Mouse (Mus musculus) kidney, postnatal 0 days (tissue): Measurements from ENCODE around the gene Hist1h3f. TPM values are rescaled to one million over a fixed set of nuclear protein-coding genes. Genes with fewer than 3 reads are reported as not detected.

Experiments
- ATAC-seq: fragments of 200-750 bp; cut with Nextera tagmentation; replicated peaks from 2 replicates; pipeline ENCODE4 v1.8.0; 2017; ENCODE audit warnings: low read depth, moderate number of reproducible peaks, moderate TSS enrichment, moderate library complexity; ENCODE audit not compliant: low FRiP score
- DNase-seq: peaks from one replicate; pipeline ENCODE4 v3.0.0-alpha.2; 2016; ENCODE audit warnings: low spot score
- H3K27ac ChIP-seq: fragments of 300-500 bp; sonication (generic); 2 replicates; pipeline ENCODE4 v1.5.1; 2014; ENCODE audit warnings: mild to moderate bottlenecking
- H3K27me3 ChIP-seq: fragments of 300-500 bp; sonication (generic); 2 replicates; pipeline ENCODE4 v1.6.1; 2014; ENCODE audit warnings: low read length, mixed read lengths; ENCODE audit not compliant: insufficient read depth
- H3K36me3 ChIP-seq: fragments of 300-500 bp; sonication (generic); 2 replicates; pipeline ENCODE4 v1.6.1; 2014; ENCODE audit warnings: low read length, mixed read lengths; ENCODE audit not compliant: insufficient read depth
- H3K4me1 ChIP-seq: fragments of 300-500 bp; sonication (generic); replicated peaks from 2 replicates; pipeline ENCODE4 v1.6.1; 2014; ENCODE audit warnings: antibody characterized with exemption, low read length, mixed read lengths; ENCODE audit not compliant: insufficient read depth
- H3K4me2 ChIP-seq: fragments of 300-500 bp; sonication (generic); 2 replicates; pipeline ENCODE4 v1.6.1; 2014; ENCODE audit warnings: mild to moderate bottlenecking, low read length, moderate library complexity, mixed read lengths
- H3K4me3 ChIP-seq: fragments of 300-500 bp; sonication (generic); replicated peaks from 2 replicates; pipeline ENCODE4 v1.5.1; 2014; ENCODE audit warnings: low read depth, low read length
- H3K9ac ChIP-seq: fragments of 300-500 bp; sonication (generic); 2 replicates; pipeline ENCODE4 v1.6.1; 2014; ENCODE audit warnings: low read depth, low read length
- H3K9me3 ChIP-seq: fragments of 300-500 bp; sonication (generic); replicated peaks from 2 replicates; pipeline ENCODE4 v1.6.1; 2016; ENCODE audit warnings: low read length, inconsistent platforms, mixed read lengths
- CTCF ChIP-seq: IDR thresholded peaks from 2 replicates; pipeline ENCODE4 v1.5.1; 2016; ENCODE audit warnings: antibody characterized with exemption, low read depth, mild to moderate bottlenecking, moderate library complexity
- WGBS: fragments of 180-500 bp; shearing (Covaris S2); extraction: QIAGEN DNeasy Blood & Tissue Kit; methylation state at CpG from one replicate; pipeline ENCODE4 v1.1.7; 2014; 5-methylcytosine and 5-hydroxymethylcytosine counted together
- polyA plus RNA-seq: library from polyadenylated mRNA; unstranded; fragments of >200 nt; fragmentation: Nextera tagmentation; extraction: Ambion mirVana; gene quantifications from 2 replicates; pipeline ENCODE4 v1.2.1, GENCODE M21; 2015

The Hist1h3f gene
- polyA plus RNA-seq, 1 experiment from 2014 or later, result 0.83 TPM

- no peak for ATAC-seq
- TF ChIP-seq CTCF, result no peak
- Histone ChIP-seq H3K4me1 (no peaks in the 10 kb centered on the region), H3K9me3 (no peaks in the 10 kb centered on the region), H3K36me3 (no peaks in the 10 kb centered on the region), H3K4me2 (no peak overlapping the region), H3K4me3 (no peak overlapping the region), H3K27ac (no peak overlapping the region), H3K9ac (no peak overlapping the region), H3K27me3 (no peaks in the 10 kb centered on the region)
- 36% methylated on average over 14 of the region's 14 CpGs for WGBS
- no peak for DNase-seq
Measured at GRCm38 (mm10) chr13:23506819-23507515, 36.9 kb upstream of the Hist1h3f start.

GRCm38 (mm10) chr13:23510127-23510526 is 33.7 kb upstream of the Hist1h3f start:
- TF ChIP-seq CTCF, result no peak
- Histone ChIP-seq H3K9me3 (no peaks in the 10 kb centered on the region), H3K4me1 (no peaks in the 10 kb centered on the region), H3K36me3 (no peaks in the 10 kb centered on the region), H3K4me3 (no peak overlapping the region), H3K4me2 (no peak overlapping the region), H3K27me3 (no peaks in the 10 kb centered on the region), H3K9ac (no peak overlapping the region), H3K27ac (no peak overlapping the region)
- DNase-seq (peak; percentile 49), ATAC-seq (no peak)
- WGBS, result 39% methylated on average over 1 of the region's 1 CpGs

- Histone ChIP-seq H3K36me3 (no peaks in the 10 kb centered on the region), H3K27me3 (no peaks in the 10 kb centered on the region), H3K4me1 (no peaks in the 10 kb centered on the region), H3K9ac (no peak overlapping the region), H3K9me3 (no peaks in the 10 kb centered on the region), H3K4me2 (no peak overlapping the region), H3K4me3 (no peak overlapping the region), H3K27ac (no peak overlapping the region)
- TF ChIP-seq CTCF, result no peak
- DNase-seq (no peak), ATAC-seq (no peak)
- 90% methylated on average over 1 of the region's 1 CpGs for WGBS
Measured at GRCm38 (mm10) chr13:23513517-23513916, 30.3 kb upstream of the Hist1h3f start.

GRCm38 (mm10) chr13:23515281-23515680 is 28.6 kb upstream of the Hist1h3f start:
- WGBS, result 81% methylated on average over 5 of the region's 5 CpGs
- Histone ChIP-seq H3K4me1 (no peaks in the 10 kb centered on the region), H3K27me3 (no peaks in the 10 kb centered on the region), H3K9ac (no peak overlapping the region), H3K27ac (no peak overlapping the region), H3K4me2 (no peak overlapping the region), H3K36me3 (no peaks in the 10 kb centered on the region), H3K9me3 (no peaks in the 10 kb centered on the region), H3K4me3 (no peak overlapping the region)
- no peak for DNase-seq
- ATAC-seq, result no peak
- TF ChIP-seq CTCF, result no peak

- no peak overlapping the region for H3K27ac ChIP-seq
- DNase-seq, result no peak
Measured at GRCm38 (mm10) chr13:23515826-23516620, 27.8 kb upstream of the Hist1h3f start.

GRCm38 (mm10) chr13:23516822-23517602 is 26.8 kb upstream of the Hist1h3f start:
- DNase-seq (peak; percentile 80), ATAC-seq (peak; percentile 57)
- H3K9ac ChIP-seq, result peak overlapping the region; percentile 46; the same call in 1 of the 2 replicates
- H3K4me2 ChIP-seq, result peak overlapping the region; percentile 53
- H3K36me3 ChIP-seq, result no peaks in the 10 kb centered on the region
- TF ChIP-seq CTCF, result no peak
- H3K4me1 ChIP-seq, result no peaks in the 10 kb centered on the region
- H3K9me3 ChIP-seq, result no peaks in the 10 kb centered on the region
- peak overlapping the region; percentile 50 for H3K4me3 ChIP-seq
- no peaks in the 10 kb centered on the region for H3K27me3 ChIP-seq
- under 1% methylated on average over 19 of the region's 19 CpGs for WGBS
- H3K27ac ChIP-seq, result peak overlapping the region; percentile 69

More at GRCm38 (mm10) chr13:23515826-23516620, 27.8 kb upstream of the Hist1h3f start:
- Histone ChIP-seq H3K27me3 (no peaks in the 10 kb centered on the region), H3K9me3 (no peaks in the 10 kb centered on the region), H3K9ac (0 out of 2 replicates have a peak overlapping the region, but pooled peaks have one; percentile 13), H3K4me1 (no peaks in the 10 kb centered on the region), H3K4me2 (peak overlapping the region; percentile 53; the same call in 1 of the 2 replicates), H3K36me3 (no peaks in the 10 kb centered on the region), H3K4me3 (no peak overlapping the region)
- WGBS, result 51% methylated on average over 15 of the region's 15 CpGs
- TF ChIP-seq CTCF, result no peak
- ATAC-seq, result no peak
